ENCODE assay signal across 18 mouse cellular contexts in genomic region chr9:49622928-49623676, GRCm38 (mm10).
DNase-seq lines count a peak whose midpoint lies in the region; ATAC-seq and TF ChIP-seq lines count a peak whose summit lies in the region.
"Had no signal": no experiment of that assay in that cellular context is flagged by ENCODE, and none has a peak within 500 bp of the region (broad histone marks: within the 10 kb centered on the region; RNA-seq: fewer than 3 reads in every experiment).

No protein-coding gene starts in this region.

- H3K27ac ChIP-seq in midbrain, postnatal 0 days (ENCODE audit: low read depth, low read length), result peak overlapping the region; percentile 58
- H3K27ac ChIP-seq: embryonic facial prominence, embryonic 12.5 days; heart, embryonic 15.5 days; kidney, postnatal 0 days; limb, embryonic 10.5 days; liver, embryonic 13.5 days had no signal

- no peak for ATAC-seq in midbrain, postnatal 0 days (ENCODE audit: low FRiP score)
- ATAC-seq: inflammation-experienced regulatory T-cells, adult 6 months had no signal

- H3K4me2 ChIP-seq in midbrain, postnatal 0 days (ENCODE audit: low read depth, low read length, poor library complexity, severe bottlenecking), result no peak overlapping the region
- H3K4me2 ChIP-seq: embryonic facial prominence, embryonic 12.5 days; heart, embryonic 15.5 days; liver, embryonic 13.5 days had no signal

- H3K9ac ChIP-seq in midbrain, postnatal 0 days (replicated peaks; ENCODE audit: low read length, poor library complexity, severe bottlenecking), result no peak overlapping the region
- H3K9ac ChIP-seq: embryonic facial prominence, embryonic 12.5 days; heart, embryonic 15.5 days; liver, embryonic 13.5 days had no signal

- no peak for TF ChIP-seq CTCF in midbrain, postnatal 0 days (IDR thresholded peaks at IDR 0.05)

- no peaks in the 10 kb centered on the region for H3K27me3 ChIP-seq in midbrain, postnatal 0 days (ENCODE audit: insufficient read depth, low read length)
- H3K27me3 ChIP-seq: CH12.LX; embryonic facial prominence, embryonic 12.5 days; heart, embryonic 15.5 days; liver, embryonic 13.5 days had no signal

- DNase-seq in heart, adult 11 months, result peak; percentile 12
- DNase-seq in heart, postnatal 10 days, result no peak
- peak; percentile 8 for DNase-seq in R1 (ENCODE audit: low read depth, low spot score)
- peak; percentile 62 for DNase-seq in brain, adult 2 months (ENCODE audit: low read depth, low spot score)
- DNase-seq in midbrain, postnatal 0 days (ENCODE audit: low spot score), result peak; percentile 70
- no peak for DNase-seq in ovary, adult 18-20 months (ENCODE audit: low spot score)
- DNase-seq in T-cell, adult 2 months (ENCODE audit: low spot score), result no peak
- DNase-seq: cerebellum, adult 8-10 months; liver, embryonic 13.5 days; lung, postnatal 10 days; right cerebral cortex, postnatal 25 days; thymus, adult 2 months had no signal

- peaks cover 24% of the 10 kb centered on the region for H3K4me1 ChIP-seq in midbrain, postnatal 0 days (ENCODE audit: insufficient read depth, low read length)
- H3K4me1 ChIP-seq: embryonic facial prominence, embryonic 12.5 days; limb, embryonic 10.5 days; liver, embryonic 13.5 days had no signal

- H3K36me3 ChIP-seq in midbrain, postnatal 0 days (ENCODE audit: insufficient read depth, low read length), result no peaks in the 10 kb centered on the region
- H3K36me3 ChIP-seq: embryonic facial prominence, embryonic 12.5 days; heart, embryonic 15.5 days; limb, embryonic 10.5 days; liver, embryonic 13.5 days had no signal

- WGBS in midbrain, postnatal 0 days, result 35% methylated on average over 9 of the region's 9 CpGs

- no peaks in the 10 kb centered on the region for H3K9me3 ChIP-seq in midbrain, postnatal 0 days (ENCODE audit: low read length)
- H3K9me3 ChIP-seq: embryonic facial prominence, embryonic 12.5 days; heart, embryonic 15.5 days; limb, embryonic 10.5 days; liver, embryonic 13.5 days had no signal

- intact Hi-C loops in heart, postnatal 10 days (cut with DNase I), result no loop called here

- H3K4me3 ChIP-seq in midbrain, postnatal 0 days (ENCODE audit: low read depth, low read length), result no peak overlapping the region
- H3K4me3 ChIP-seq: embryonic facial prominence, embryonic 12.5 days; heart, embryonic 15.5 days; limb, embryonic 10.5 days; liver, embryonic 13.5 days had no signal

Comparison
In these comparisons a context has a peak if more than half of its experiments do, and no peak if none do; other contexts are left out.
1. DNase-seq: peak in heart, adult 11 months (single experiment), R1 (single experiment), brain, adult 2 months (single experiment) and midbrain, postnatal 0 days (single experiment); none in heart, postnatal 10 days (0 of 2), ovary, adult 18-20 months (single experiment) and T-cell, adult 2 months (single experiment).